In the genomic region with DNA sequence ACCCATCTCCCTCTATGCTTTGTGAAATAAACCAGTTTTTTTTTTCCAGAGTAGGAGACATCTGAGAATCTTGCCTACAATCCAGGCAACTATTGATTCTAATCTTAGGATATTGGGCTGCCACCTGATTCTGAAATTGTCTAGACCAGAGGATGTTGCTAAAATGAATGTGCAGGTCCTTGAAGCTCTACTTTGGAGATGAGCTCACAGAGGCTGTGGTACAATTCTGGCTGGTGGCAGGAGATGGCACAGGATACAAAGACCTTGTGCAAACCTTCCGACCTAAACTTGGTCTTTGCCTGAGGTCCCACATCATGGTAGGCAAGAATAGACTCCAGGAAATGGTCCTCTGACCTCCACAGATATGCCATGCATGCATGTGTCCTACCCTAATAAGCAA, we compare ENCODE assay signal across 7 mouse cellular contexts. TPM values are rescaled to one million over a fixed set of nuclear protein-coding genes. Genes with fewer than 3 reads are reported as not detected.
DNase-seq lines count a peak whose midpoint lies in the region; ATAC-seq and TF ChIP-seq lines count a peak whose summit lies in the region.

No protein-coding gene starts in this region.

- peaks cover 38% of the 10 kb centered on the region for H3K36me3 ChIP-seq in hindbrain, embryonic 10.5 days
- peaks cover 2% of the 10 kb centered on the region; the same call in 1 of the 2 replicates for H3K36me3 ChIP-seq in hindbrain, embryonic 13.5 days
- peaks cover 16% of the 10 kb centered on the region for H3K36me3 ChIP-seq in thymus, adult 2 months (ENCODE audit: control insufficient read depth, insufficient read depth, low read length)
- peaks cover 45% of the 10 kb centered on the region for H3K36me3 ChIP-seq in limb, embryonic 15.5 days

- H3K9ac ChIP-seq in hindbrain, embryonic 13.5 days, result no peak overlapping the region
- no peak overlapping the region for H3K9ac ChIP-seq in limb, embryonic 15.5 days

- peaks cover 40% of the 10 kb centered on the region for H3K27me3 ChIP-seq in hindbrain, embryonic 10.5 days (ENCODE audit: insufficient read depth, poor library complexity, severe bottlenecking)
- H3K27me3 ChIP-seq in hindbrain, embryonic 13.5 days, result peaks cover 40% of the 10 kb centered on the region
- H3K27me3 ChIP-seq in thymus, adult 2 months (ENCODE audit: control insufficient read depth, insufficient read depth, low read length), result no peaks in the 10 kb centered on the region
- peaks cover 16% of the 10 kb centered on the region; the same call in 1 of the 2 replicates for H3K27me3 ChIP-seq in limb, embryonic 15.5 days

- no peak overlapping the region for H3K4me2 ChIP-seq in hindbrain, embryonic 13.5 days
- H3K4me2 ChIP-seq in limb, embryonic 15.5 days, result no peak overlapping the region

- ATAC-seq in hindbrain, embryonic 13.5 days (ENCODE audit: low FRiP score), result no peak; the same call in 1 of the 2 replicates
- no peak for ATAC-seq in limb, embryonic 15.5 days (ENCODE audit: insufficient number of reproducible peaks, low FRiP score, low TSS enrichment, low read depth)

- no peak for TF ChIP-seq POLR2A in thymus, adult 2 months (IDR thresholded peaks at IDR 0.05; ENCODE audit: control insufficient read depth, extremely low read depth, insufficient read depth, low read length, poor library complexity)

- no peak for TF ChIP-seq CTCF in thymus, adult 2 months (IDR thresholded peaks at IDR 0.05; ENCODE audit: borderline replicate concordance, control insufficient read depth, extremely low read depth, insufficient read depth, low read length, poor library complexity)

- DNase-seq in hindbrain, embryonic 10.5 days (ENCODE audit: low spot score), result no peak
- DNase-seq in thymus, adult 2 months, result no peak
- no peak for DNase-seq in thymus, postnatal 36 days
- DNase-seq in cerebellum, adult 9-11 months, result no peak
- no peak for DNase-seq in layer of hippocampus, postnatal 36 days

- peak overlapping the region; percentile 64; the same call in 1 of the 2 replicates for H3K4me3 ChIP-seq in hindbrain, embryonic 10.5 days
- no peak overlapping the region for H3K4me3 ChIP-seq in hindbrain, embryonic 13.5 days
- H3K4me3 ChIP-seq in thymus, adult 2 months (ENCODE audit: control insufficient read depth, insufficient read depth, low read length), result no peak overlapping the region
- H3K4me3 ChIP-seq in limb, embryonic 15.5 days, result no peak overlapping the region

- peaks cover 16% of the 10 kb centered on the region; the same call in 1 of the 2 replicates for H3K9me3 ChIP-seq in hindbrain, embryonic 10.5 days
- H3K9me3 ChIP-seq in hindbrain, embryonic 13.5 days, result 0 out of 2 replicates have a peak, but pooled peaks cover 9% of the 10 kb centered on the region
- H3K9me3 ChIP-seq in limb, embryonic 15.5 days, result no peaks in the 10 kb centered on the region

- peaks cover 26% of the 10 kb centered on the region for H3K4me1 ChIP-seq in hindbrain, embryonic 10.5 days (replicated peaks)
- H3K4me1 ChIP-seq in hindbrain, embryonic 13.5 days (replicated peaks), result peaks cover 25% of the 10 kb centered on the region
- H3K4me1 ChIP-seq in thymus, adult 2 months (replicated peaks; ENCODE audit: control insufficient read depth, insufficient read depth, low read length), result peaks cover 31% of the 10 kb centered on the region
- H3K4me1 ChIP-seq in limb, embryonic 15.5 days, result peaks cover 19% of the 10 kb centered on the region

- WGBS in hindbrain, embryonic 10.5 days, result 90% methylated on average over 1 of the region's 1 CpGs
- WGBS in hindbrain, embryonic 13.5 days, result 88% methylated on average over 1 of the region's 1 CpGs
- 44% methylated on average over 1 of the region's 1 CpGs for WGBS in thymus, adult 2 months
- 86% methylated on average over 1 of the region's 1 CpGs for WGBS in limb, embryonic 15.5 days

- H3K27ac ChIP-seq in hindbrain, embryonic 10.5 days, result peak overlapping the region; percentile 81; the same call in 1 of the 2 replicates
- H3K27ac ChIP-seq in hindbrain, embryonic 13.5 days, result no peak overlapping the region
- peak overlapping the region; percentile 51; the same call in 1 of the 2 replicates for H3K27ac ChIP-seq in thymus, adult 2 months (ENCODE audit: control insufficient read depth, insufficient read depth, low read length)
- H3K27ac ChIP-seq in limb, embryonic 15.5 days, result 0 out of 2 replicates have a peak overlapping the region, but pooled peaks have one; percentile 3

RNA-seq across cellular contexts. Expression of a gene that starts 0.7 kb away (rescaled TPM):
- 4.4 and 6.0 TPM in 2 replicates for polyA plus RNA-seq in hindbrain, embryonic 10.5 days (2016; fragmentation: Nextera tagmentation; extraction: Ambion mirVana)
- polyA plus RNA-seq in hindbrain, embryonic 13.5 days (2015; fragmentation: Nextera tagmentation; extraction: Ambion mirVana), result 5.2 and 6.1 TPM in 2 replicates
- 79.5 and 83.5 TPM in 2 replicates for polyA plus RNA-seq in thymus, adult 2 months (2012; rRNA removed)
- 3.3 and 3.4 TPM in 2 replicates for polyA plus RNA-seq in limb, embryonic 15.5 days (2015; fragmentation: Nextera tagmentation; extraction: Ambion mirVana)
- 10 to 100 TPM; 10.9 to 11.0 TPM for total RNA-seq in layer of hippocampus, postnatal 36 days (2021)

RNA-seq across cellular contexts. Expression of a gene that starts 7.3 kb away (rescaled TPM):
- polyA plus RNA-seq in hindbrain, embryonic 10.5 days (2016; fragmentation: Nextera tagmentation; extraction: Ambion mirVana), result 201 and 223 TPM in 2 replicates
- 43.7 and 53.1 TPM in 2 replicates for polyA plus RNA-seq in hindbrain, embryonic 13.5 days (2015; fragmentation: Nextera tagmentation; extraction: Ambion mirVana)
- 239 and 245 TPM in 2 replicates for polyA plus RNA-seq in thymus, adult 2 months (2012; rRNA removed)
- 264 and 270 TPM in 2 replicates for polyA plus RNA-seq in limb, embryonic 15.5 days (2015; fragmentation: Nextera tagmentation; extraction: Ambion mirVana)
- 1 to 10 TPM; 5.5 to 6.6 TPM for total RNA-seq in layer of hippocampus, postnatal 36 days (2021)

RNA-seq across cellular contexts. Expression of a gene that starts 11.5 kb away (rescaled TPM):
- polyA plus RNA-seq in hindbrain, embryonic 10.5 days (2016; fragmentation: Nextera tagmentation; extraction: Ambion mirVana), result 11.8 and 13.1 TPM in 2 replicates
- polyA plus RNA-seq in hindbrain, embryonic 13.5 days (2015; fragmentation: Nextera tagmentation; extraction: Ambion mirVana), result 16.0 and 16.3 TPM in 2 replicates
- polyA plus RNA-seq in thymus, adult 2 months (2012; rRNA removed), result 540 and 566 TPM in 2 replicates
- 19.3 and 20.1 TPM in 2 replicates for polyA plus RNA-seq in limb, embryonic 15.5 days (2015; fragmentation: Nextera tagmentation; extraction: Ambion mirVana)
- 100 to 1,000 TPM; 117 to 124 TPM for total RNA-seq in layer of hippocampus, postnatal 36 days (2021)

RNA-seq across cellular contexts. Expression of a gene that starts 20.8 kb away (rescaled TPM):
- 8.4 and 9.0 TPM in 2 replicates for polyA plus RNA-seq in hindbrain, embryonic 10.5 days (2016; fragmentation: Nextera tagmentation; extraction: Ambion mirVana)
- polyA plus RNA-seq in hindbrain, embryonic 13.5 days (2015; fragmentation: Nextera tagmentation; extraction: Ambion mirVana), result 2.5 and 2.8 TPM in 2 replicates
- polyA plus RNA-seq in thymus, adult 2 months (2012; rRNA removed), result 1,362 and 1,504 TPM in 2 replicates
- 5.3 and 6.4 TPM in 2 replicates for polyA plus RNA-seq in limb, embryonic 15.5 days (2015; fragmentation: Nextera tagmentation; extraction: Ambion mirVana)
- 1 to 10 TPM; 3.2 to 4.2 TPM for total RNA-seq in layer of hippocampus, postnatal 36 days (2021)

RNA-seq across cellular contexts. Expression of a gene that starts 25.1 kb away (rescaled TPM):
- polyA plus RNA-seq in hindbrain, embryonic 10.5 days (2016; fragmentation: Nextera tagmentation; extraction: Ambion mirVana), result 0.35 TPM in 2 replicates
- 0.61 and 0.65 TPM in 2 replicates for polyA plus RNA-seq in hindbrain, embryonic 13.5 days (2015; fragmentation: Nextera tagmentation; extraction: Ambion mirVana)
- 0.07 and 0.14 TPM in 2 replicates for polyA plus RNA-seq in thymus, adult 2 months (2012; rRNA removed)
- polyA plus RNA-seq in limb, embryonic 15.5 days (2015; fragmentation: Nextera tagmentation; extraction: Ambion mirVana), result 0.40 and 0.64 TPM in 2 replicates
- under 1 TPM; 0.10 TPM for total RNA-seq in layer of hippocampus, postnatal 36 days (2021)

Comparison
In these comparisons a context has a peak if more than half of its experiments do, and no peak if none do; other contexts are left out.
1. RNA of a gene that starts 0.7 kb away (polyA plus RNA-seq): 79.5 to 83.5 TPM in thymus, adult 2 months; 5.2 to 6.1 TPM in hindbrain, embryonic 13.5 days, 4.4 to 6.0 TPM in hindbrain, embryonic 10.5 days and 3.3 to 3.4 TPM in limb, embryonic 15.5 days; every median in the first group is over 10 times any median in the second.
2. RNA of a gene that starts 11.5 kb away (polyA plus RNA-seq): 540 to 566 TPM in thymus, adult 2 months; 19.3 to 20.1 TPM in limb, embryonic 15.5 days, 16.0 to 16.3 TPM in hindbrain, embryonic 13.5 days and 11.8 to 13.1 TPM in hindbrain, embryonic 10.5 days; every median in the first group is over 10 times any median in the second.